Mouse (Mus musculus) hindbrain, postnatal 0 days (tissue): ENCODE data around the gene Tle6. TPM values are rescaled to one million over a fixed set of nuclear protein-coding genes. Genes with fewer than 3 reads are reported as not detected.
A peak's percentile ranks its signal among the peaks of the same experiment; 100 is the strongest.

Source experiments
- ATAC-seq: fragments of 200-750 bp; cut with Nextera tagmentation; 2 replicates; pipeline ENCODE4 v1.8.0; 2017; ENCODE audit warnings: mild to moderate bottlenecking, moderate TSS enrichment, moderate library complexity
- DNase-seq: peaks from one replicate; pipeline ENCODE4 v3.0.0-alpha.2; 2015; ENCODE audit warnings: low spot score
- H3K27ac ChIP-seq: fragments of 300-500 bp; sonication (generic); 2 replicates; pipeline ENCODE4 v1.5.1; 2014; ENCODE audit warnings: mild to moderate bottlenecking
- H3K27me3 ChIP-seq: fragments of 300-500 bp; sonication (generic); 2 replicates; pipeline ENCODE4 v1.6.1; 2014; ENCODE audit warnings: low read length, mixed read lengths; ENCODE audit not compliant: insufficient read depth
- H3K36me3 ChIP-seq: fragments of 300-500 bp; sonication (generic); 2 replicates; pipeline ENCODE4 v1.6.1; 2014; ENCODE audit warnings: low read length, mixed read lengths; ENCODE audit not compliant: insufficient read depth
- H3K4me1 ChIP-seq: fragments of 300-500 bp; sonication (generic); 2 replicates; pipeline ENCODE4 v1.6.1; 2014; ENCODE audit warnings: antibody characterized with exemption, low read length, mixed read lengths; ENCODE audit not compliant: insufficient read depth
- H3K4me2 ChIP-seq: fragments of 300-500 bp; sonication (generic); 2 replicates; pipeline ENCODE4 v1.6.1; 2014; ENCODE audit warnings: low read depth, mild to moderate bottlenecking, low read length, moderate library complexity, mixed read lengths
- H3K4me3 ChIP-seq: fragments of 300-500 bp; sonication (generic); 2 replicates; pipeline ENCODE4 v1.5.1; 2014; ENCODE audit warnings: low read length
- H3K9ac ChIP-seq: fragments of 300-500 bp; sonication (generic); replicated peaks from 2 replicates; pipeline ENCODE4 v1.6.1; 2014; ENCODE audit warnings: mild to moderate bottlenecking, low read length, moderate library complexity, mixed read lengths
- H3K9me3 ChIP-seq: fragments of 300-500 bp; sonication (generic); 2 replicates; pipeline ENCODE4 v1.6.1; 2016; ENCODE audit warnings: low read length, mixed read lengths
- CTCF ChIP-seq: IDR thresholded peaks from 2 replicates; pipeline ENCODE4 v1.5.1; 2016; ENCODE audit warnings: antibody characterized with exemption, control low read depth, low read depth
- WGBS: fragments of 180-500 bp; shearing (Covaris S2); extraction: QIAGEN DNeasy Blood & Tissue Kit; methylation state at CpG from one replicate; pipeline ENCODE4 v1.1.7; 2014; 5-methylcytosine and 5-hydroxymethylcytosine counted together
- polyA plus RNA-seq: library from polyadenylated mRNA; unstranded; fragments of >200 nt; fragmentation: Nextera tagmentation; extraction: Ambion mirVana; gene quantifications from 2 replicates; pipeline ENCODE4 v1.2.1, GENCODE M21; 2015
- total RNA-seq: library from RNA; depleted of rRNA; stranded (reverse); fragments of >200 nt; gene quantifications from 2 replicates; pipeline ENCODE4 v1.2.3, GENCODE M21; 2014

Tle6 gene
- total and polyA plus RNA-seq, 2 experiments from 2014 or later = 5.4 to 6.2 TPM

GRCm38 (mm10) chr10:81600096-81600495 lies 777 bp downstream of the Tle6 start:
- Histone ChIP-seq H3K4me1 (peaks cover 27% of the 10 kb centered on the region), H3K9ac (no peak overlapping the region), H3K4me2 (no peak overlapping the region), H3K27ac (no peak overlapping the region), H3K27me3 (no peaks in the 10 kb centered on the region), H3K9me3 (no peaks in the 10 kb centered on the region), H3K4me3 (no peak overlapping the region), H3K36me3 (no peaks in the 10 kb centered on the region)
- DNase-seq (no peak), ATAC-seq (no peak)
- TF ChIP-seq CTCF = no peak
- 54% methylated on average over 10 of the region's 10 CpGs for WGBS

- H3K4me1 ChIP-seq = peaks cover 27% of the 10 kb centered on the region
- ATAC-seq (no peak), DNase-seq (no peak)
- H3K9me3 ChIP-seq = no peaks in the 10 kb centered on the region
- no peak for TF ChIP-seq CTCF
- H3K27me3 ChIP-seq = no peaks in the 10 kb centered on the region
- WGBS = 74% methylated on average over 5 of the region's 5 CpGs
- H3K9ac ChIP-seq = no peak overlapping the region
- H3K36me3 ChIP-seq = no peaks in the 10 kb centered on the region
- no peak overlapping the region for H3K27ac ChIP-seq
- H3K4me3 ChIP-seq = no peak overlapping the region
- no peak overlapping the region for H3K4me2 ChIP-seq
Measured at GRCm38 (mm10) chr10:81599630-81600029, 1.2 kb downstream of the Tle6 start.

- Histone ChIP-seq H3K4me2 (no peak overlapping the region), H3K27ac (no peak overlapping the region), H3K27me3 (no peaks in the 10 kb centered on the region), H3K4me3 (no peak overlapping the region), H3K9ac (no peak overlapping the region), H3K4me1 (peaks cover 27% of the 10 kb centered on the region), H3K36me3 (no peaks in the 10 kb centered on the region), H3K9me3 (no peaks in the 10 kb centered on the region)
- no peak for TF ChIP-seq CTCF
- 61% methylated on average over 6 of the region's 6 CpGs for WGBS
- ATAC-seq (no peak), DNase-seq (no peak)
Measured at GRCm38 (mm10) chr10:81598871-81599270, 2.0 kb downstream of the Tle6 start.

- DNase-seq (no peak), ATAC-seq (no peak)
- no peak overlapping the region for H3K9ac ChIP-seq
- 40% methylated on average over 3 of the region's 3 CpGs for WGBS
- peaks cover 27% of the 10 kb centered on the region for H3K4me1 ChIP-seq
- H3K27me3 ChIP-seq = no peaks in the 10 kb centered on the region
- no peaks in the 10 kb centered on the region for H3K9me3 ChIP-seq
- H3K36me3 ChIP-seq = no peaks in the 10 kb centered on the region
- H3K4me3 ChIP-seq = no peak overlapping the region
- no peak for TF ChIP-seq CTCF
- H3K27ac ChIP-seq = no peak overlapping the region
- H3K4me2 ChIP-seq = no peak overlapping the region
Measured at GRCm38 (mm10) chr10:81598342-81598741, 2.5 kb downstream of the Tle6 start.

- H3K4me3 ChIP-seq = no peak overlapping the region
- H3K9me3 ChIP-seq = no peaks in the 10 kb centered on the region
- DNase-seq (peak; percentile 82), ATAC-seq (peak; percentile 42)
- TF ChIP-seq CTCF = no peak
- H3K4me2 ChIP-seq = peak overlapping the region; percentile 24; the same call in 1 of the 2 replicates
- WGBS = 3% methylated on average over 10 of the region's 12 CpGs
- H3K4me1 ChIP-seq = peaks cover 27% of the 10 kb centered on the region
- no peaks in the 10 kb centered on the region for H3K27me3 ChIP-seq
- H3K36me3 ChIP-seq = no peaks in the 10 kb centered on the region
- peak overlapping the region; percentile 45; the same call in 1 of the 2 replicates for H3K27ac ChIP-seq
- H3K9ac ChIP-seq = 0 out of 2 replicates have a peak overlapping the region, but pooled peaks have one; percentile 25
Measured at GRCm38 (mm10) chr10:81597137-81597950, 3.5 kb downstream of the Tle6 start.

- no peak for TF ChIP-seq CTCF
- Histone ChIP-seq H3K36me3 (no peaks in the 10 kb centered on the region), H3K4me2 (peak overlapping the region; percentile 24), H3K4me3 (no peak overlapping the region), H3K9me3 (no peaks in the 10 kb centered on the region), H3K27me3 (no peaks in the 10 kb centered on the region), H3K27ac (peak overlapping the region; percentile 45; the same call in 1 of the 2 replicates), H3K4me1 (peaks cover 27% of the 10 kb centered on the region), H3K9ac (0 out of 2 replicates have a peak overlapping the region, but pooled peaks have one; percentile 25)
- no peak for ATAC-seq
- DNase-seq = peak; percentile 63
- WGBS = 4% methylated on average over 10 of the region's 10 CpGs
Measured at GRCm38 (mm10) chr10:81596611-81597010, 4.3 kb downstream of the Tle6 start.

- Histone ChIP-seq H3K4me2 (no peak overlapping the region), H3K9ac (no peak overlapping the region), H3K9me3 (no peaks in the 10 kb centered on the region), H3K4me1 (peaks cover 21% of the 10 kb centered on the region), H3K4me3 (no peak overlapping the region), H3K27ac (no peak overlapping the region), H3K27me3 (no peaks in the 10 kb centered on the region), H3K36me3 (no peaks in the 10 kb centered on the region)
- DNase-seq (no peak), ATAC-seq (no peak)
- no peak for TF ChIP-seq CTCF
- WGBS = 39% methylated on average over 5 of the region's 5 CpGs
Measured at GRCm38 (mm10) chr10:81595599-81595998, 5.3 kb downstream of the Tle6 start.
